Mouse (Mus musculus) myocyte (in vitro differentiated cells): Measurements from ENCODE around the gene Nr0b2. TPM values are rescaled to one million over a fixed set of nuclear protein-coding genes. Genes with fewer than 3 reads are reported as not detected.
"Not testable (repeated sequence)": the region's sequence is repeated elsewhere in the genome, so short reads cannot be mapped to it uniquely, and the experiment has no call there.

Experiments used
- H3K27me3 ChIP-seq: one replicate; pipeline ENCODE4 v1.6.1; 2011; ENCODE audit not compliant: control insufficient read depth, insufficient read depth, insufficient read length
- H3K36me3 ChIP-seq: one replicate; pipeline ENCODE4 v1.6.1; 2011; ENCODE audit not compliant: control insufficient read depth, insufficient read depth
- H3K4me2 ChIP-seq: one replicate; pipeline ENCODE4 v1.6.1; 2011; ENCODE audit warnings: low read depth, control low read depth
- H3K4me3 ChIP-seq: one replicate; pipeline ENCODE4 v1.5.1; 2011; ENCODE audit warnings: mild to moderate bottlenecking, control low read depth, moderate library complexity
- H3K79me2 ChIP-seq: one replicate; pipeline ENCODE4 v1.6.1; 2011; ENCODE audit not compliant: control insufficient read depth, insufficient read depth
- H3ac ChIP-seq: one replicate; pipeline ENCODE4 v1.6.1; 2011; ENCODE audit not compliant: control insufficient read depth, insufficient read length
- CEBPB ChIP-seq: IDR thresholded peaks from 2 replicates; pipeline ENCODE4 v1.6.1; 2011; ENCODE audit warnings: mild to moderate bottlenecking, moderate library complexity; ENCODE audit not compliant: poor library complexity, insufficient read depth, severe bottlenecking
- E2F4 ChIP-seq: IDR thresholded peaks from one replicate; pipeline ENCODE4 v1.6.1; 2011; ENCODE audit warnings: mild to moderate bottlenecking, control low read depth, moderate library complexity; ENCODE audit not compliant: insufficient read depth
- MAX ChIP-seq: IDR thresholded peaks from one replicate; pipeline ENCODE4 v1.6.1; 2011; ENCODE audit warnings: low read depth, mild to moderate bottlenecking, control low read depth
- MYOD1 ChIP-seq, 3 experiments: IDR thresholded peaks; one replicate each; pipeline ENCODE4 v1.6.1; 2011; ENCODE audit warnings: control low read depth in 2 of 3, low read depth in 2 of 3, mild to moderate bottlenecking in 2 of 3, moderate library complexity in 1 of 3; ENCODE audit not compliant: insufficient read length in 2 of 3, control insufficient read depth in 1 of 3
- MYOG ChIP-seq, 3 experiments: IDR thresholded peaks; one replicate each; pipeline ENCODE4 v1.6.1; 2011; ENCODE audit warnings: control low read depth in 2 of 3, low read depth in 2 of 3, mild to moderate bottlenecking in 2 of 3; ENCODE audit not compliant: insufficient read length in 2 of 3, control insufficient read depth in 1 of 3, insufficient read depth in 1 of 3
- POLR2A ChIP-seq: IDR thresholded peaks from one replicate; pipeline ENCODE4 v1.6.1; 2011; ENCODE audit warnings: low read depth, mild to moderate bottlenecking, control low read depth, moderate library complexity; ENCODE audit not compliant: insufficient read length
- POLR2AphosphoS2 ChIP-seq: IDR thresholded peaks from one replicate; pipeline ENCODE4 v1.6.1; 2011; ENCODE audit warnings: low read depth, control low read depth; ENCODE audit not compliant: insufficient read length
- REST ChIP-seq: IDR thresholded peaks from one replicate; pipeline ENCODE4 v1.6.1; 2011; ENCODE audit warnings: mild to moderate bottlenecking, control low read depth, moderate library complexity; ENCODE audit not compliant: insufficient read depth, insufficient read length
- SRF ChIP-seq: IDR thresholded peaks from one replicate; pipeline ENCODE4 v1.6.1; 2011; ENCODE audit warnings: low read depth; ENCODE audit not compliant: control insufficient read depth, insufficient read length
- TCF12 ChIP-seq: IDR thresholded peaks from one replicate; pipeline ENCODE4 v1.6.1; 2011; ENCODE audit warnings: mild to moderate bottlenecking, control low read depth; ENCODE audit not compliant: poor library complexity, insufficient read depth, severe bottlenecking
- TCF3 ChIP-seq: IDR thresholded peaks from one replicate; pipeline ENCODE4 v1.6.1; 2011; ENCODE audit warnings: low read depth, control low read depth; ENCODE audit not compliant: insufficient read length
- USF1 ChIP-seq: IDR thresholded peaks from one replicate; pipeline ENCODE4 v1.6.1; 2011; ENCODE audit warnings: low read depth, mild to moderate bottlenecking, control low read depth, moderate library complexity
- polyA plus RNA-seq: library from polyadenylated mRNA; unstranded; fragments of >200 nt; fragmentation: generic; extraction: Trizol; gene quantifications from one replicate; pipeline ENCODE4 v1.2.1, GENCODE M21; 2012; ENCODE audit warnings: missing spikeins

Nr0b2 gene
- polyA plus RNA-seq, 1 experiment = not detected

DNA sequence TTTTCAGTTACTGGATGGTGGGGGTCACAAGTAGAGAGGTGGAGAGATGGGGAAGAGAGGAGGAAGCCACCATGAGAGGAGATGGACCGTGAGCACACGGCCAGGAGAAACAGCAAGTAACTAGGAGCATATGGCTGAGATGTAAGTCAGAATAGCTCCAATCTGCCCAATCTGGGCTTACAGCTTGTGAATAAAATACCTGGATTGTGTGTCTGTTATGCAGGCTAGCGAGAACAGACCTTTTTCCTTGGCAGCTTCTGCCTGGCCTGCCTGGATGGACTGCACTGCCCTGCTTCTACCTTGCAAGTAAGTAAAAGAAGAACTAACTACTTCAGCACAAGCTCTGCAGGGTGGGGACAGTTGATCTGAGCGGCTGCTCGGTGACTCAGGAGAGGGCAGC, 42.1 kb upstream of the Nr0b2 start:
- H3K36me3 ChIP-seq = no peaks in the 10 kb centered on the region
- no peak for TF ChIP-seq MAX
- TF ChIP-seq TCF3 = no peak
- TF ChIP-seq TCF12 = no peak
- no peak for TF ChIP-seq E2F4
- no peak for TF ChIP-seq USF1
- TF ChIP-seq MYOG (IDR thresholded peaks at IDR 0.05; ENCODE audit: control insufficient read depth in 1 of 3, insufficient read depth in 1 of 3, insufficient read length in 2 of 3, low read depth in 2 of 3) = no peak
- no peak for TF ChIP-seq MYOD1 (IDR thresholded peaks at IDR 0.05; ENCODE audit: control insufficient read depth in 1 of 3, insufficient read length in 2 of 3, low read depth in 2 of 3)
- no peak for TF ChIP-seq REST
- no peak for TF ChIP-seq SRF
- TF ChIP-seq CEBPB = no peak
- TF ChIP-seq POLR2A = no peak
- no peak for TF ChIP-seq POLR2AphosphoS2
- H3K4me2 ChIP-seq = no peak overlapping the region
- no peak overlapping the region for H3ac ChIP-seq
- H3K79me2 ChIP-seq = no peaks in the 10 kb centered on the region
- no peak overlapping the region for H3K4me3 ChIP-seq
- no peaks in the 10 kb centered on the region for H3K27me3 ChIP-seq

DNA sequence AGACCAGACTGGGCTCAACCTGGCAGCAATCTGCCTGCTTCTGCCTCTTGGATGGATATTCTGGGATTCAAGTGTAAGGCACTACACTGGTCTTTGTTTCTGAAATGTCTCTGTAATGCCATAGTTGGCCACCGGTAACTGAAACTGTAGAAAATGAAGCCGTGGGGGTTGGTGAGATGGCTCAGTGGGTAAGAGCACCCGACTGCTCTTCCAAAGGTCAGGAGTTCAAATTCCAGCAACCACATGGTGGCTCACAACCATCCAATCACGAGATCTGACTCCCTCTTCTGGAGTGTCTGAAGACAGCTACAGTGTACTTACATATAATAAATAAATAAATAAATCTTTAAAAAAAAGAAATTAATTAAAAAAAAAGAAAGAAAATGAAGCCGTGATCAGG, 40.7 kb upstream of the Nr0b2 start:
- H3K36me3 ChIP-seq, H3K79me2 ChIP-seq, H3K27me3 ChIP-seq, H3ac ChIP-seq, H3K4me3 ChIP-seq: not testable (repeated sequence)
- peak overlapping the region; percentile 51 for H3K4me2 ChIP-seq

DNA sequence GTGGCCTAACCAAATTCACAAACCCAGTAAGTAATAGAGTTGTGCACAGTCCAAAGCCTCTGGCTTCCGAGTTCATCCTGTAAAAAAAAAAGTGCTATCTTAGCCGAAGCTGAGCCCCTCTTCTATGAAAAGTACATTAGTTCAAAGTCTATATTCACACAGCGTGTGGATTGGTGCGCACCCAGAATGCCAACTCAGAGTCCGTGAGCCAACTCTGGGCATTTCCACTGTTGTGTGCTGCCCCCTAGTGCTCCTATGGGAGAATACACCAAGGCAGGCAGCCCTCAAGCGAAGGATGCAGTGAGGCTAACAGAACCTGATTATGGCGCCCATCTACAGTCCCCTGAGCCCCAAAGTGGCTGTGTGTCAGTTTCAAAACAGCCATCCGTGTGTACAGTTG, 40.2 kb upstream of the Nr0b2 start:
- H3K79me2 ChIP-seq = no peaks in the 10 kb centered on the region
- no peaks in the 10 kb centered on the region for H3K27me3 ChIP-seq
- no peak overlapping the region for H3K4me3 ChIP-seq
- no peak overlapping the region for H3ac ChIP-seq
- no peaks in the 10 kb centered on the region for H3K36me3 ChIP-seq
- peak overlapping the region; percentile 51 for H3K4me2 ChIP-seq
- TF ChIP-seq POLR2AphosphoS2 = no peak
- no peak for TF ChIP-seq USF1
- TF ChIP-seq POLR2A = no peak
- TF ChIP-seq E2F4 = no peak
- no peak for TF ChIP-seq MAX
- TF ChIP-seq CEBPB = no peak
- no peak for TF ChIP-seq MYOD1 (IDR thresholded peaks at IDR 0.05; ENCODE audit: control insufficient read depth in 1 of 3, insufficient read length in 2 of 3, low read depth in 2 of 3)
- TF ChIP-seq MYOG (IDR thresholded peaks at IDR 0.05; ENCODE audit: control insufficient read depth in 1 of 3, insufficient read depth in 1 of 3, insufficient read length in 2 of 3, low read depth in 2 of 3) = no peak
- no peak for TF ChIP-seq TCF3
- TF ChIP-seq TCF12 = no peak
- no peak for TF ChIP-seq REST
- no peak for TF ChIP-seq SRF

DNA sequence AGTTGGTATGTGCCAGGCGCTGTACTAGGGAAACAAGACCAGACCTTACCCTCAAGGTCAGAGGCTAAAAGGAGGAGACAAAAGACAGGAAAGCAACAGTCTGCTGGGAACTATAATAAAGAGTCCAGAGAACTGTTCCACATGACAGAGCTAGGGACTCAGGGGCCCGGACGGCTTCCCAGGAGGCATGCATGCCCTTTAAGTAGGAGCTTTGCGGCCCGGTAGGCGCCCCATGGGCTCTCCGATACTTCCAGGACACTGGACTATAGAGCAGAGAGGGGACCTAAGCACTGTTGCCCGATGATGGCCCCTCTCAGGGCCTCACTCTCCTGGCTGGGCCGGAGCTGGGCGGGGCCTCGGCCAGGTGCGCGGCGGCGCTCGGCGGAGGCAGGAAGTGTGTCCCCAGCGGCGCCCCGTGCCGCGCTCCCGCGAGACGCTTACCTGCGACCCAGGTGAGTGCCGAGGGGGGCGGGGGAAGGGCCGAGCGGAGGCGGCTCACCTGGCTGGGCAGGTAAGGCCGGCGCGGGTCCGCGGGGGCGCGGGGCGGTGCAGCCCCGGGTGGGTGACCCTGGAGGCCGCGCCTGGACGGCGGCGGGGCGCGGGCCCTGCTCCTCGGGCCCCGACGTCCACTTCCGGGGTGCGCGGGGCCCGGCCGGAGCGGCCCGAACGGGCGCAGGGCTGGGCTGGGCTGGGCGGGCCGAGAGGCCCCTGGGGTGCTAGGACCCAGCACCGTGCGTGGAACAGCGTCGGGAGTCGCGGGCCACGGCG, 34.4 kb upstream of the Nr0b2 start, which contains the start of gene Kdf1:
Gene Kdf1 (plus strand): TSS at position 363 of the 768 bp plus-strand sequence.
- H3K4me2 ChIP-seq = no peak within 1 kb of the TSS
- H3K27me3 ChIP-seq = peaks cover 17% of the 10 kb centered on the region
- no peaks in the 10 kb centered on the region for H3K79me2 ChIP-seq
- TF ChIP-seq MYOD1 (IDR thresholded peaks at IDR 0.05; ENCODE audit: control insufficient read depth in 1 of 3, insufficient read length in 2 of 3, low read depth in 2 of 3) (no peak), SRF (no peak), MAX (no peak), REST (no peak), TCF12 (no peak), USF1 (no peak), CEBPB (no peak), POLR2AphosphoS2 (no peak), TCF3 (no peak), E2F4 (no peak), MYOG (IDR thresholded peaks at IDR 0.05; ENCODE audit: control insufficient read depth in 1 of 3, insufficient read depth in 1 of 3, insufficient read length in 2 of 3, low read depth in 2 of 3) (no peak), POLR2A (no peak)
- no peak within 1 kb of the TSS for H3K4me3 ChIP-seq
- H3ac ChIP-seq = no peak within 1 kb of the TSS
- H3K36me3 ChIP-seq = no peaks in the 10 kb centered on the region

DNA sequence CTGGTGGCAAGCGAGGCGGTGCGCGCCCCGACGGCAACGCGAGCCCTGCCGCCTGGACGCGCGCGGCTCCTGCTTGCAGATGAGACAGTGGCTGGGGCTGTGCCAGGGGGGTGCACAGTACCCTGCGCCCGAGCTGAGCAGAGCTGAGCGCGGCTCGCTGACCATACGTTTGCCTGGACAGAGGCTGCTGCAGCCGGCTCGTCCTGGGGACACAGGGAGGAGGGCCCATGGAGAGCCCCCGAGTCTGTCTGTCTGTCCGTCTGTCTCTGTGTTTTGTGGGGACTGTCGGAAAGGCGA, 33.9 kb upstream of the Nr0b2 start:
- Histone ChIP-seq H3K79me2 (no peaks in the 10 kb centered on the region), H3K4me2 (no peak overlapping the region), H3K4me3 (no peak overlapping the region), H3ac (no peak overlapping the region), H3K36me3 (no peaks in the 10 kb centered on the region), H3K27me3 (peaks cover 17% of the 10 kb centered on the region)
- TF ChIP-seq POLR2A (no peak), CEBPB (no peak), USF1 (no peak), TCF3 (no peak), POLR2AphosphoS2 (no peak), E2F4 (no peak), TCF12 (no peak), MYOD1 (IDR thresholded peaks at IDR 0.05; ENCODE audit: control insufficient read depth in 1 of 3, insufficient read length in 2 of 3, low read depth in 2 of 3) (no peak), MYOG (IDR thresholded peaks at IDR 0.05; ENCODE audit: control insufficient read depth in 1 of 3, insufficient read depth in 1 of 3, insufficient read length in 2 of 3, low read depth in 2 of 3) (no peak), MAX (no peak), SRF (no peak), REST (no peak)
